Mouse (Mus musculus) limb, embryonic 10.5 days (tissue): ENCODE measurements around the gene Megf6. TPM values are rescaled to one million over a fixed set of nuclear protein-coding genes. Genes with fewer than 3 reads are reported as not detected.
A peak's percentile ranks its signal among the peaks of the same experiment; 100 is the strongest.

Experiments used
- DNase-seq: peaks from one replicate; pipeline ENCODE4 v3.0.0-alpha.2; 2017; ENCODE audit warnings: low spot score
- H3K27ac ChIP-seq: fragments of 300-500 bp; sonication (generic); 2 replicates; pipeline ENCODE4 v1.5.1; 2016; ENCODE audit warnings: mild to moderate bottlenecking
- H3K27me3 ChIP-seq: fragments of 300-500 bp; sonication (generic); 2 replicates; pipeline ENCODE4 v1.6.1; 2016; ENCODE audit warnings: low read depth, mild to moderate bottlenecking; ENCODE audit not compliant: poor library complexity, severe bottlenecking
- H3K36me3 ChIP-seq: fragments of 300-500 bp; sonication (generic); 2 replicates; pipeline ENCODE4 v1.6.1; 2016; ENCODE audit warnings: mild to moderate bottlenecking, moderate library complexity
- H3K4me1 ChIP-seq: fragments of 300-500 bp; sonication (generic); 2 replicates; pipeline ENCODE4 v1.6.1; 2016
- H3K4me3 ChIP-seq: fragments of 300-500 bp; sonication (generic); 2 replicates; pipeline ENCODE4 v1.5.1; 2016; ENCODE audit warnings: mild to moderate bottlenecking, moderate library complexity
- H3K9me3 ChIP-seq: fragments of 300-500 bp; sonication (generic); replicated peaks from 2 replicates; pipeline ENCODE4 v1.6.1; 2016; ENCODE audit warnings: mild to moderate bottlenecking
- WGBS: fragments of 180-500 bp; shearing (Covaris S2); methylation state at CpG from one replicate; pipeline ENCODE4 v1.1.7; 2016; 5-methylcytosine and 5-hydroxymethylcytosine counted together
- polyA plus RNA-seq: library from polyadenylated mRNA; unstranded; fragments of >200 nt; fragmentation: Nextera tagmentation; extraction: Ambion mirVana; gene quantifications from 2 replicates; pipeline ENCODE4 v1.2.1, GENCODE M21; 2016

The Megf6 gene
- 33.6 and 43.5 TPM in 2 replicates for polyA plus RNA-seq

GRCm38 (mm10) chr4:154170506-154171150, at the start of gene Megf6:
Gene Megf6, plus strand, starts transcription at chr4:154170730.
- H3K9me3 ChIP-seq, result no peaks in the 10 kb centered on the region
- H3K36me3 ChIP-seq, result no peaks in the 10 kb centered on the region
- DNase-seq, result peak; percentile 96
- H3K27me3 ChIP-seq, result peaks cover 63% of the 10 kb centered on the region
- H3K4me3 ChIP-seq, result peak within 1 kb of the TSS; percentile 72
- peaks cover 67% of the 10 kb centered on the region for H3K4me1 ChIP-seq
- peak within 1 kb of the TSS; percentile 88 for H3K27ac ChIP-seq
- under 1% methylated on average over 61 of the region's 61 CpGs for WGBS

GRCm38 (mm10) chr4:154121800-154122199, 48.7 kb upstream of the Megf6 start:
- Histone ChIP-seq H3K36me3 (no peaks in the 10 kb centered on the region), H3K27me3 (peaks cover 22% of the 10 kb centered on the region), H3K27ac (no peak overlapping the region), H3K4me3 (no peak overlapping the region), H3K9me3 (no peaks in the 10 kb centered on the region), H3K4me1 (no peaks in the 10 kb centered on the region)
- no peak for DNase-seq
- WGBS, result 77% methylated on average over 11 of the region's 11 CpGs

GRCm38 (mm10) chr4:154122374-154122773, 48.2 kb upstream of the Megf6 start:
- H3K27ac ChIP-seq, result no peak overlapping the region
- H3K9me3 ChIP-seq, result no peaks in the 10 kb centered on the region
- no peak for DNase-seq
- H3K27me3 ChIP-seq, result peaks cover 22% of the 10 kb centered on the region
- H3K4me1 ChIP-seq, result no peaks in the 10 kb centered on the region
- no peaks in the 10 kb centered on the region for H3K36me3 ChIP-seq
- WGBS, result 70% methylated on average over 7 of the region's 7 CpGs
- H3K4me3 ChIP-seq, result no peak overlapping the region

- DNase-seq, result no peak
- peaks cover 22% of the 10 kb centered on the region for H3K27me3 ChIP-seq
- H3K9me3 ChIP-seq, result no peaks in the 10 kb centered on the region
- H3K36me3 ChIP-seq, result no peaks in the 10 kb centered on the region
- WGBS, result 83% methylated on average over 6 of the region's 6 CpGs
- H3K4me1 ChIP-seq, result no peaks in the 10 kb centered on the region
- no peak overlapping the region for H3K27ac ChIP-seq
- no peak overlapping the region for H3K4me3 ChIP-seq
These were observed 47.0 kb upstream of the Megf6 start for GRCm38 (mm10) chr4:154123553-154123952.

GRCm38 (mm10) chr4:154125202-154125601, 45.3 kb upstream of the Megf6 start:
- Histone ChIP-seq H3K36me3 (no peaks in the 10 kb centered on the region), H3K27me3 (peaks cover 34% of the 10 kb centered on the region)

GRCm38 (mm10) chr4:154127273-154127672, 43.3 kb upstream of the Megf6 start:
- Histone ChIP-seq H3K27me3 (peaks cover 36% of the 10 kb centered on the region), H3K36me3 (no peaks in the 10 kb centered on the region), H3K4me3 (no peak overlapping the region), H3K9me3 (no peaks in the 10 kb centered on the region), H3K4me1 (no peaks in the 10 kb centered on the region), H3K27ac (no peak overlapping the region)
- WGBS, result 76% methylated on average over 3 of the region's 3 CpGs
- no peak for DNase-seq

More at GRCm38 (mm10) chr4:154125202-154125601, 45.3 kb upstream of the Megf6 start:
- no peak overlapping the region for H3K27ac ChIP-seq
- 81% methylated on average over 5 of the region's 5 CpGs for WGBS
- DNase-seq, result no peak
- no peaks in the 10 kb centered on the region for H3K9me3 ChIP-seq
- H3K4me3 ChIP-seq, result no peak overlapping the region
- H3K4me1 ChIP-seq, result no peaks in the 10 kb centered on the region

- Histone ChIP-seq H3K9me3 (no peaks in the 10 kb centered on the region), H3K4me3 (no peak overlapping the region), H3K36me3 (no peaks in the 10 kb centered on the region), H3K27ac (no peak overlapping the region), H3K27me3 (peaks cover 37% of the 10 kb centered on the region), H3K4me1 (no peaks in the 10 kb centered on the region)
- no peak for DNase-seq
These were observed 40.6 kb upstream of the Megf6 start for GRCm38 (mm10) chr4:154129950-154130349.

- H3K36me3 ChIP-seq, result no peaks in the 10 kb centered on the region
- H3K4me1 ChIP-seq, result no peaks in the 10 kb centered on the region
- WGBS, result 80% methylated on average over 4 of the region's 4 CpGs
- H3K9me3 ChIP-seq, result no peaks in the 10 kb centered on the region
- H3K4me3 ChIP-seq, result no peak overlapping the region
- H3K27ac ChIP-seq, result no peak overlapping the region
- peaks cover 56% of the 10 kb centered on the region for H3K27me3 ChIP-seq
- DNase-seq, result no peak
These were observed 38.6 kb upstream of the Megf6 start for GRCm38 (mm10) chr4:154131894-154132293.

GRCm38 (mm10) chr4:154134803-154135202, 35.7 kb upstream of the Megf6 start:
- no peaks in the 10 kb centered on the region for H3K9me3 ChIP-seq
- no peak for DNase-seq
- H3K4me1 ChIP-seq, result peaks cover 7% of the 10 kb centered on the region
- H3K27ac ChIP-seq, result no peak overlapping the region
- H3K27me3 ChIP-seq, result peaks cover 75% of the 10 kb centered on the region
- WGBS, result 78% methylated on average over 4 of the region's 4 CpGs
- H3K36me3 ChIP-seq, result no peaks in the 10 kb centered on the region
- H3K4me3 ChIP-seq, result no peak overlapping the region

- peaks cover 88% of the 10 kb centered on the region for H3K27me3 ChIP-seq
- no peaks in the 10 kb centered on the region for H3K9me3 ChIP-seq
- WGBS, result 68% methylated on average over 5 of the region's 5 CpGs
- H3K4me1 ChIP-seq, result peaks cover 27% of the 10 kb centered on the region
- H3K4me3 ChIP-seq, result no peak overlapping the region
- H3K36me3 ChIP-seq, result no peaks in the 10 kb centered on the region
- H3K27ac ChIP-seq, result no peak overlapping the region
- no peak for DNase-seq
These were observed 33.4 kb upstream of the Megf6 start for GRCm38 (mm10) chr4:154137139-154137538.

GRCm38 (mm10) chr4:154139671-154140181, 30.8 kb upstream of the Megf6 start:
- H3K27me3 ChIP-seq, result peaks cover 86% of the 10 kb centered on the region
- H3K9me3 ChIP-seq, result no peaks in the 10 kb centered on the region
- H3K36me3 ChIP-seq, result no peaks in the 10 kb centered on the region
- under 1% methylated on average over 59 of the region's 59 CpGs for WGBS
- peak overlapping the region; percentile 56 for H3K4me3 ChIP-seq
- DNase-seq, result no peak
- H3K4me1 ChIP-seq, result peaks cover 41% of the 10 kb centered on the region
- peak overlapping the region; percentile 75 for H3K27ac ChIP-seq

GRCm38 (mm10) chr4:154140182-154140212, 30.5 kb upstream of the Megf6 start, which contains the start of gene Trp73:
Gene Trp73, minus strand, starts transcription at chr4:154140208.
- Histone ChIP-seq H3K9me3 (no peaks in the 10 kb centered on the region), H3K4me1 (peaks cover 41% of the 10 kb centered on the region), H3K27ac (peak within 1 kb of the TSS; percentile 75), H3K27me3 (peaks cover 84% of the 10 kb centered on the region), H3K36me3 (no peaks in the 10 kb centered on the region), H3K4me3 (peak within 1 kb of the TSS; percentile 56)
- no peak for DNase-seq
- WGBS, result 0% methylated on average over 4 of the region's 4 CpGs

GRCm38 (mm10) chr4:154140213-154141008, 30.1 kb upstream of the Megf6 start:
- 2% methylated on average over 46 of the region's 46 CpGs for WGBS
- peak; percentile 67 for DNase-seq

More at GRCm38 (mm10) chr4:154140213-154141008, 30.1 kb upstream of the Megf6 start:
- Histone ChIP-seq H3K4me1 (peaks cover 41% of the 10 kb centered on the region), H3K27me3 (peaks cover 79% of the 10 kb centered on the region), H3K27ac (peak overlapping the region; percentile 75), H3K9me3 (no peaks in the 10 kb centered on the region), H3K4me3 (peak overlapping the region; percentile 56), H3K36me3 (peaks cover 3% of the 10 kb centered on the region; the same call in 1 of the 2 replicates)
